Mouse (Mus musculus) midbrain, embryonic 13.5 days (tissue): ENCODE measurements at regions not wholly inside any gene's neighbourhood (a gene's known extent, or its start where the extent isn't known, plus 50 kb on each side); places are given as distances from the start of the nearest gene placed in this dataset.
A peak's percentile ranks its signal among the peaks of the same experiment; 100 is the strongest.

ENCODE experiments used
- ATAC-seq: fragments of 200-750 bp; cut with Nextera tagmentation; 2 replicates; pipeline ENCODE4 v1.8.0; 2017; ENCODE audit warnings: mild to moderate bottlenecking, moderate TSS enrichment, moderate library complexity
- H3K27ac ChIP-seq: fragments of 300-500 bp; sonication (generic); 2 replicates; pipeline ENCODE4 v1.5.1; 2015; ENCODE audit warnings: inconsistent platforms, mild to moderate bottlenecking, moderate library complexity
- H3K27me3 ChIP-seq: fragments of 300-500 bp; sonication (generic); 2 replicates; pipeline ENCODE4 v1.6.1; 2015; ENCODE audit warnings: mild to moderate bottlenecking, inconsistent platforms
- H3K36me3 ChIP-seq: fragments of 300-500 bp; sonication (generic); 2 replicates; pipeline ENCODE4 v1.6.1; 2015; ENCODE audit warnings: mild to moderate bottlenecking, inconsistent platforms
- H3K4me1 ChIP-seq: fragments of 300-500 bp; sonication (generic); replicated peaks from 2 replicates; pipeline ENCODE4 v1.6.1; 2015; ENCODE audit warnings: inconsistent platforms
- H3K4me2 ChIP-seq: fragments of 300-500 bp; sonication (generic); replicated peaks from 2 replicates; pipeline ENCODE4 v1.6.1; 2015; ENCODE audit warnings: moderate library complexity, mild to moderate bottlenecking, inconsistent platforms
- H3K4me3 ChIP-seq: fragments of 300-500 bp; sonication (generic); replicated peaks from 2 replicates; pipeline ENCODE4 v1.5.1; 2015; ENCODE audit warnings: mild to moderate bottlenecking, inconsistent platforms
- H3K9ac ChIP-seq: fragments of 300-500 bp; sonication (generic); replicated peaks from 2 replicates; pipeline ENCODE4 v1.6.1; 2015; ENCODE audit warnings: mild to moderate bottlenecking, inconsistent platforms
- H3K9me3 ChIP-seq: fragments of 300-500 bp; sonication (generic); 2 replicates; pipeline ENCODE4 v1.6.1; 2016; ENCODE audit warnings: mild to moderate bottlenecking, inconsistent platforms
- WGBS: fragments of 180-500 bp; shearing (Covaris S2); methylation state at CpG from one replicate; pipeline ENCODE4 v1.1.7; 2015; 5-methylcytosine and 5-hydroxymethylcytosine counted together

- ATAC-seq: no peak
- no peaks in the 10 kb centered on the region for H3K36me3 ChIP-seq
- no peaks in the 10 kb centered on the region for H3K27me3 ChIP-seq
- 0 out of 2 replicates have a peak, but pooled peaks cover 5% of the 10 kb centered on the region for H3K9me3 ChIP-seq
- WGBS: 51% methylated on average over 8 of the region's 8 CpGs
- no peak overlapping the region for H3K9ac ChIP-seq
- no peaks in the 10 kb centered on the region for H3K4me1 ChIP-seq
- H3K4me2 ChIP-seq: no peak overlapping the region
- no peak overlapping the region for H3K4me3 ChIP-seq
- no peak overlapping the region for H3K27ac ChIP-seq
Measured at GRCm38 (mm10) chr17:60804715-60805449, 1791.7 kb upstream of the Nudt12 start.

- ATAC-seq: no peak
- Histone ChIP-seq H3K4me2 (no peak overlapping the region), H3K9ac (no peak overlapping the region), H3K9me3 (no peaks in the 10 kb centered on the region), H3K4me3 (no peak overlapping the region), H3K4me1 (no peaks in the 10 kb centered on the region), H3K27ac (no peak overlapping the region), H3K36me3 (no peaks in the 10 kb centered on the region), H3K27me3 (no peaks in the 10 kb centered on the region)
- WGBS: 92% methylated on average over 2 of the region's 2 CpGs
Measured at GRCm38 (mm10) chr17:60762270-60762669, 1749.1 kb upstream of the Nudt12 start.

DNA sequence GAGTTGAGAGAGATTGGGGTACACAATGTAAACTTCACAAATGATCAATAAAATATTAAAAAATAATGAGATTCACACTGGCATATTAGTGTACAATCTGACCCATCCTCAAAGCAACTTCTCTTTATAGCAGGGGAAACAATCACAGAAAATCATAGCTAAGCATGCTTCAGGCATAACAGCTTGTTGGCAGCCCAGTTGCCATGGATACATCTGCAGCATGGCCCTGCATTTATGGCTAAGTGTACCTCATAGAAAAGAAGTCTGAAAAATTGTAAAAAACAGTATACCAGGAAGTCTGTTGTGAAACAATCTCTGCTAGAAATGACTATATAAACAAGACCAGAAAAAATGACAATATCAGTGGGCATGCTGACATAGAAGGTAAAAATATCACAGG lies 1747.9 kb upstream of the Nudt12 start:
- no peaks in the 10 kb centered on the region for H3K27me3 ChIP-seq
- no peak overlapping the region for H3K4me3 ChIP-seq
- H3K9ac ChIP-seq: no peak overlapping the region
- no peak overlapping the region for H3K4me2 ChIP-seq
- H3K36me3 ChIP-seq: no peaks in the 10 kb centered on the region
- H3K27ac ChIP-seq: no peak overlapping the region
- peak; percentile 55; the same call in 1 of the 2 replicates for ATAC-seq
- no peaks in the 10 kb centered on the region for H3K9me3 ChIP-seq
- no peaks in the 10 kb centered on the region for H3K4me1 ChIP-seq

GRCm38 (mm10) chr17:60742856-60743255 lies 1729.7 kb upstream of the Nudt12 start:
- Histone ChIP-seq H3K4me3 (no peak overlapping the region), H3K36me3 (no peaks in the 10 kb centered on the region), H3K27me3 (peaks cover 45% of the 10 kb centered on the region), H3K27ac (no peak overlapping the region), H3K9me3 (no peaks in the 10 kb centered on the region), H3K9ac (no peak overlapping the region), H3K4me2 (no peak overlapping the region), H3K4me1 (no peaks in the 10 kb centered on the region)
- 90% methylated on average over 1 of the region's 1 CpGs for WGBS
- ATAC-seq: no peak

GRCm38 (mm10) chr17:60738211-60738610 lies 1725.0 kb upstream of the Nudt12 start:
- H3K4me3 ChIP-seq: no peak overlapping the region
- H3K36me3 ChIP-seq: no peaks in the 10 kb centered on the region
- no peak for ATAC-seq
- H3K9ac ChIP-seq: no peak overlapping the region
- no peaks in the 10 kb centered on the region for H3K4me1 ChIP-seq
- H3K27me3 ChIP-seq: peaks cover 67% of the 10 kb centered on the region
- no peak overlapping the region for H3K4me2 ChIP-seq
- peaks cover 3% of the 10 kb centered on the region; the same call in 1 of the 2 replicates for H3K9me3 ChIP-seq
- 63% methylated on average over 1 of the region's 1 CpGs for WGBS
- no peak overlapping the region for H3K27ac ChIP-seq

GRCm38 (mm10) chr17:60720138-60720537 lies 1707.0 kb upstream of the Nudt12 start:
- Histone ChIP-seq H3K9me3 (no peaks in the 10 kb centered on the region), H3K9ac (no peak overlapping the region), H3K36me3 (no peaks in the 10 kb centered on the region), H3K27me3 (no peaks in the 10 kb centered on the region), H3K4me3 (no peak overlapping the region), H3K4me2 (no peak overlapping the region), H3K4me1 (no peaks in the 10 kb centered on the region), H3K27ac (no peak overlapping the region)
- ATAC-seq: no peak
- 89% methylated on average over 2 of the region's 2 CpGs for WGBS

- Histone ChIP-seq H3K9me3 (no peaks in the 10 kb centered on the region), H3K4me2 (no peak overlapping the region), H3K9ac (no peak overlapping the region), H3K27ac (no peak overlapping the region), H3K27me3 (no peaks in the 10 kb centered on the region), H3K4me3 (no peak overlapping the region), H3K4me1 (no peaks in the 10 kb centered on the region), H3K36me3 (no peaks in the 10 kb centered on the region)
- no peak for ATAC-seq
Measured at GRCm38 (mm10) chr17:60717931-60718621, 1704.9 kb upstream of the Nudt12 start.

GRCm38 (mm10) chr17:60717494-60717893 lies 1704.3 kb upstream of the Nudt12 start:
- H3K4me2 ChIP-seq: no peak overlapping the region
- ATAC-seq: no peak
- no peaks in the 10 kb centered on the region for H3K4me1 ChIP-seq
- WGBS: 81% methylated on average over 2 of the region's 2 CpGs
- H3K36me3 ChIP-seq: no peaks in the 10 kb centered on the region
- H3K27ac ChIP-seq: no peak overlapping the region
- no peak overlapping the region for H3K4me3 ChIP-seq
- no peak overlapping the region for H3K9ac ChIP-seq
- no peaks in the 10 kb centered on the region for H3K27me3 ChIP-seq
- no peaks in the 10 kb centered on the region for H3K9me3 ChIP-seq
